Mouse (Mus musculus): ENCODE results near the gene Cd300a. TPM values are rescaled to one million over a fixed set of nuclear protein-coding genes. Genes with fewer than 3 reads are reported as not detected.
A peak's percentile ranks its signal among the peaks of the same experiment; 100 is the strongest.

Cd300a gene
- polyA plus RNA-seq, 1 experiment from 2014 or later: 0.79 TPM

DNA sequence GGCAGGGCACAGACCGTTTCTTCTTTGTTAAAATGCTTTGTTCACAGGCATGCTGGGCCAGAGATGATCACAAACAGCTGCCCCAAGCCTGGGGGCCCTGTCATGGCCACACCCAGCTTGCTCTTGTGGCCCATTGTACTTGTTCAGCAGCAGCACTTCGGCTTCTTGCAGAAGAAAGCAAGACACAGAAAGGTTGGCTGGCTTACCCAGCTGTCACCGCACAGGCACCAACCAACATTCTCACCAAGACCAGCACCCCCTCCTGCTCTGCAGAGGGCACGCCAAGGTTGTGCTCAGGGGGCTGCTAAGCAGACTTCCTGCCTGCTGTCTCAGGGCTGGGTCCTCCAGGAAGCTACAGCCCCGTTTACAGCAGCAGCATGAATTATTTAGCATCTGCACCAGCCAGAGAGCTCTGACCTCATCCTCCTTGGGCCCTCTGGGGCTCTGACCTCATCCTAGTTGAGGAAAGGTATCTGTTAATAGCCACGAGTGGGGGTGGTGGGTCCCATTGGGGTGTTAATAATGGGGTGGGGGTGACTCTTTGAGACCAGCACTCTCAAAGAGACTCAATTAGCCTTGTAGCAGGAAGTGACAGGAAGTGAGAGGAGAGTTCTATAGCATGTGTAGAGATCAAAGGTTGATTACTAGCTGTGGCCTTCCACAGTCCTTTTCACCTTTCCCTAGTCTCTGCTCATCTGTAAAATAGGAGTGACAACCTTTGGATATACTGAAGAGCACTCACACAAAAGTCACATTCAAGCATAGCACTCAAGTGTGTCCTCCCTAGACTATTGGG lies 16.6 kb upstream of the Cd300a start:
- H3K9me3 ChIP-seq (ENCODE audit: control insufficient read depth, low read length): no peaks in the 10 kb centered on the region
- peak overlapping the region; percentile 28; the same call in 1 of the 2 replicates for H3K27ac ChIP-seq (ENCODE audit: low read depth, low read length)
- peaks cover 6% of the 10 kb centered on the region for H3K4me1 ChIP-seq (ENCODE audit: control insufficient read depth, insufficient read depth, low read length)
- no peak for ATAC-seq (ENCODE audit: low read depth)
- 11% methylated on average over 6 of the region's 6 CpGs for WGBS
- H3K27me3 ChIP-seq (ENCODE audit: control insufficient read depth, insufficient read depth, low read length): no peaks in the 10 kb centered on the region
- no peak overlapping the region for H3K4me2 ChIP-seq (ENCODE audit: low read depth, low read length)
- no peak overlapping the region for H3K9ac ChIP-seq (replicated peaks; ENCODE audit: low read depth, low read length)
- H3K4me3 ChIP-seq (ENCODE audit: low read depth, low read length): no peak overlapping the region
- no peaks in the 10 kb centered on the region for H3K36me3 ChIP-seq (ENCODE audit: control insufficient read depth, insufficient read depth, low read length)

DNA sequence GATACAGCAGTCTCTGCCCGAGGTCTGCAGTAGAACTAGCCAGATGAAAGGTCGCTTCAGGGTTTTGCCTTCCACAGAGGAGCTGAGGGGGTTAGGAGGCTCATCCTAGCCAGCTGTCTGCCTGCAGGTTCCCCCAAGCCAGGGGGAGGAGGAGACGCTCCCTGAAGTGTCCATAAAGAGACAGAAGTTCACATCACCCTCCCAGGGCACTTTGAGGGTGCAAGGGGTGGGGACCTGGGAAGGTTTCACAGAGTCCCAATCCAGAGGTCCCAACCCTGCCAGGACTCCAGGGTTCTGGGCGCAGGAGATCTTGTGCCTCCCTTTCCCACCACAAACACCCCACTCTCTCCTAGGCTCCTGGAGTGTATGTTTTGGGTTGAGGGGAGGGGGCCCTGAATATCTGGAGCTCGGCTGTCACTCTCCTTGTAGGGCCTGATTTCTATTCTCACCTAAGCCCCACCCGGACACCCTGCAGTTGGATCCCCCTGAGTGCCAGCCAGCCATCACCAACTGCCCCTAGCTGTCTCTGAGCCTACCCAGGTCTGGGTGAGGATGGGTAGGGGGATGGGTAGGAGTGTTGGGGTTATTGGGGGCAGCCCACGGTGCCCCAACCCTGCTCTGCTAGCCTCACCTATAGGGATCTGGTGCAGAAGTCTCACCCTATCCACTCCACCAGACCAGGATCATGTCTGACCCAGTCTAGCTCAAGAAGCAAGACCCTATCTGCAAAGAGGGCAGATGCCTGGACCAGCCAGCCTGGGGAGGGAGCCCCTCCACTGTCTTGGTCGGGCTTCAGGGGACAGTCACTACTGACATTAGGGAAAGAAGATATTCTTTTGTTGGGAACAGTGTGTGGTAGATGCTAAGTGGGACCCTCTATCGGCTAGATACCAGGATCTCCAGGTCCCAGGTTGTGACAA lies 15.4 kb upstream of the Cd300a start:
- no peak overlapping the region for H3K4me3 ChIP-seq (ENCODE audit: low read depth, low read length)
- no peaks in the 10 kb centered on the region for H3K36me3 ChIP-seq (ENCODE audit: control insufficient read depth, insufficient read depth, low read length)
- H3K4me2 ChIP-seq (ENCODE audit: low read depth, low read length): no peak overlapping the region
- 54% methylated on average over 9 of the region's 9 CpGs for WGBS
- H3K9me3 ChIP-seq (ENCODE audit: control insufficient read depth, low read length): no peaks in the 10 kb centered on the region
- H3K9ac ChIP-seq (replicated peaks; ENCODE audit: low read depth, low read length): no peak overlapping the region
- no peak overlapping the region for H3K27ac ChIP-seq (ENCODE audit: low read depth, low read length)
- no peak for ATAC-seq (ENCODE audit: low read depth)
- H3K4me1 ChIP-seq (ENCODE audit: control insufficient read depth, insufficient read depth, low read length): peaks cover 6% of the 10 kb centered on the region
- no peaks in the 10 kb centered on the region for H3K27me3 ChIP-seq (ENCODE audit: control insufficient read depth, insufficient read depth, low read length)

DNA sequence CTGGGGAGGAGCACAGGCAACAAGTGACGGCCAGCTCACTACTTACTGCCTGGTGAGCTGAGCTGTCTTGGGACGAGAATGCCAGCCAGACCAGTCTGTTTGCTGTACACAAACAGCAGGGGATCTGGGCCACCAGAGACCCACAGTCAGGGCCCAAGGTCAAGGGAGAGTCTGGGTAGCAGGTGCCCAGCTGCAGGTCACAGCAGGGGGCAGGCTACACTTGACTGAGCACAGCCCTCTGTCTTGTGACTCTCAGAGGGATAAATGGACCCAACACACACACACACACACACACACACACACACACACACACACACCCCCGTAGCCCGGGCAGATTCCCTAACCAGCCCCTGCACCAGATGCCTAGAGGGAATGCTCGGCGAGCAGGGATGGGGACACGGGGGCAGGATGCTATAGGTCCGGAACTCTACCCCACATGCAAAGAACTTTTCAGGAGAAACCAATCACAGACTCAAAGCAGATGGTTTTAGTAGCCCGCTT lies 14.5 kb upstream of the Cd300a start:
- no peak overlapping the region for H3K27ac ChIP-seq (ENCODE audit: low read depth, low read length)
- 13% methylated on average over 9 of the region's 9 CpGs for WGBS
- peaks cover 6% of the 10 kb centered on the region for H3K4me1 ChIP-seq (ENCODE audit: control insufficient read depth, insufficient read depth, low read length)
- H3K9ac ChIP-seq (replicated peaks; ENCODE audit: low read depth, low read length): no peak overlapping the region
- no peak overlapping the region for H3K4me2 ChIP-seq (ENCODE audit: low read depth, low read length)
- ATAC-seq (ENCODE audit: low read depth): no peak
- no peaks in the 10 kb centered on the region for H3K36me3 ChIP-seq (ENCODE audit: control insufficient read depth, insufficient read depth, low read length)
- H3K9me3 ChIP-seq (ENCODE audit: control insufficient read depth, low read length): no peaks in the 10 kb centered on the region
- no peak overlapping the region for H3K4me3 ChIP-seq (ENCODE audit: low read depth, low read length)
- H3K27me3 ChIP-seq (ENCODE audit: control insufficient read depth, insufficient read depth, low read length): no peaks in the 10 kb centered on the region

DNA sequence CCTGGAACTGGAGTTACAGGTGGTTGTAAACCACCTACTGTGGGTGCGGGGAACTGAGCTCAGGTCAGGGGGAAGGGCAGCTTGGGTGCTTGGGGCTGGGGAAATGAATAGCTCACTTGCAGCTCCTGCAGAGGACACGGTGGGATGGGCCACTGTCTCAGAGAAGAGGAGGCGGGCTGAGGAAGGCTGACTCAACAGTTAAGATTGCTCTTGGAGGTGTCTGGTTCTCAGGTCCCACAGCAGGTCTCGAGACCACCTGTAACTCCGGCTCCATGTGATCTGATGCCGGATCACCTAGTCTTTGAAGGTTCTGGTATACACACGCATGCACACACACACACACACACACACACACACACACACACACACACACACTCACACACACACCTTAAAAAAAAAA lies 13.7 kb upstream of the Cd300a start:
- Histone ChIP-seq H3K9me3 (ENCODE audit: control insufficient read depth, low read length) (no peaks in the 10 kb centered on the region), H3K27ac (ENCODE audit: low read depth, low read length) (no peak overlapping the region), H3K36me3 (ENCODE audit: control insufficient read depth, insufficient read depth, low read length) (no peaks in the 10 kb centered on the region), H3K4me3 (ENCODE audit: low read depth, low read length) (no peak overlapping the region), H3K4me2 (ENCODE audit: low read depth, low read length) (no peak overlapping the region), H3K4me1 (ENCODE audit: control insufficient read depth, insufficient read depth, low read length) (peaks cover 6% of the 10 kb centered on the region), H3K27me3 (ENCODE audit: control insufficient read depth, insufficient read depth, low read length) (no peaks in the 10 kb centered on the region), H3K9ac (replicated peaks; ENCODE audit: low read depth, low read length) (no peak overlapping the region)
- no peak for ATAC-seq (ENCODE audit: low read depth)
- WGBS: 43% methylated on average over 7 of the region's 7 CpGs

DNA sequence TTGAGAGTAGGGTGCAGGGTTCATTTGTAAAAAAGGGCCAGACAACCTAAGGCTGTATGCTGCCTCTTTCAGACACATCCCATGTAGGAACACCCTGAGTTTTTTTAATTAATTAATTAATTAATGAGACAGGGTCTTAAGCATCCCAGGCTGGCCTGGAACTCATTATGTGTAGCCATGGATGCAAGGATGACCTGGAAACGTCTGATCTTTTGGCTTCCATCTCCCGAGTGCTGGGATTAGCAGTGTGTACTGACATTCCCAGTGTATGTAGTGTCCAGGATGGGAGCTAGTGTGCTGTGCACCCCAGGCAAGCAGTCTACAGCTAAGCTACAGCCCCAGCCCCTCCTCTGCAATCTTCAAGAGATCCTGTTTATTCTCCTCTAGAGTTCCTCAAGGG lies 13.2 kb upstream of the Cd300a start:
- ATAC-seq (ENCODE audit: low read depth): no peak
- H3K4me1 ChIP-seq (ENCODE audit: control insufficient read depth, insufficient read depth, low read length): peaks cover 6% of the 10 kb centered on the region
- H3K27me3 ChIP-seq (ENCODE audit: control insufficient read depth, insufficient read depth, low read length): no peaks in the 10 kb centered on the region
- no peaks in the 10 kb centered on the region for H3K9me3 ChIP-seq (ENCODE audit: control insufficient read depth, low read length)
- H3K9ac ChIP-seq (replicated peaks; ENCODE audit: low read depth, low read length): no peak overlapping the region
- H3K4me3 ChIP-seq (ENCODE audit: low read depth, low read length): no peak overlapping the region
- 48% methylated on average over 2 of the region's 2 CpGs for WGBS
- H3K4me2 ChIP-seq (ENCODE audit: low read depth, low read length): no peak overlapping the region
- no peak overlapping the region for H3K27ac ChIP-seq (ENCODE audit: low read depth, low read length)
- H3K36me3 ChIP-seq (ENCODE audit: control insufficient read depth, insufficient read depth, low read length): no peaks in the 10 kb centered on the region

DNA sequence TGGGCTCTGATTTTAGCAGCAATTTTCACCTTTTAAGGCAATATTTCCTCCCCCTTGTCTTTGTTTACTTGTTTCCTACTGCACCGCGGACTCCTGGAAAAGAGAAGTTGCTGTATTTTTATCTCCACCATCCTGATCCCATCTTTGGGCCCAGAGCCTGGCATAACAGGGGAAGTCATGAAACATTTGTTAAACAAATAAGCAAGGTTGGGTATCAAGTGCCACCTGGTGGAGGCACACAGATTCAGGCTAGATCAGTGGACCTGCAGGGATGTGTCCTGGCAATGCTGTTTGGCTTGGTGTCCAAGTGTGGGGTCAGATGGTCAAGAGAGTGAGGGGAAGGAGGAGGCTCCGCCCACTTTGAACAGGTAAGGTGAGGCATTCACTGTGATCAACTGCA lies 12.7 kb upstream of the Cd300a start:
- no peaks in the 10 kb centered on the region for H3K9me3 ChIP-seq (ENCODE audit: control insufficient read depth, low read length)
- H3K27me3 ChIP-seq (ENCODE audit: control insufficient read depth, insufficient read depth, low read length): no peaks in the 10 kb centered on the region
- no peak overlapping the region for H3K27ac ChIP-seq (ENCODE audit: low read depth, low read length)
- H3K36me3 ChIP-seq (ENCODE audit: control insufficient read depth, insufficient read depth, low read length): no peaks in the 10 kb centered on the region
- H3K4me2 ChIP-seq (ENCODE audit: low read depth, low read length): no peak overlapping the region
- no peak overlapping the region for H3K9ac ChIP-seq (replicated peaks; ENCODE audit: low read depth, low read length)
- H3K4me3 ChIP-seq (ENCODE audit: low read depth, low read length): no peak overlapping the region
- ATAC-seq (ENCODE audit: low read depth): 0 out of 2 replicates have a peak, but pooled peaks have one; percentile 44
- peaks cover 6% of the 10 kb centered on the region for H3K4me1 ChIP-seq (ENCODE audit: control insufficient read depth, insufficient read depth, low read length)
- WGBS: 70% methylated on average over 3 of the region's 3 CpGs

DNA sequence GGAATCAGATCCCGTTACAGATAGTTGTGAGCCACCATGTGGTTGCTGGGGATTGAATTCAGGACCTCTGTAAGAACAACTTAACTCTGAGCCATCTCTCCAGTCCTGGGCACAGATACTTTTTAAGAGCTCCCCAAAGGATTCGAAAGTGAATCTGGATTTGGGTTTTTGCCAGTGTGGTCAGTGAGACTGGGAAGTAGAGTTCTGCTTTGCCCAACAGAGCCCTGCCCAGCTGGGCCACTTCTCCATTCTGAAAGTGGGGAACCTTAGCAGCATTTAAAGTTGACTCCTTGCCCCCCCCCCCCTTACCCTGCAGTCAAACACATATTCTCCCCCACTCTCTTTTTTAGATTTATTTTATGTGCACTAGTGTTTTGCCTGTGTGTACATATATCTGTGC lies 10.2 kb upstream of the Cd300a start:
- no peak overlapping the region for H3K4me3 ChIP-seq (ENCODE audit: low read depth, low read length)
- H3K27ac ChIP-seq (ENCODE audit: low read depth, low read length): no peak overlapping the region
- no peaks in the 10 kb centered on the region for H3K36me3 ChIP-seq (ENCODE audit: control insufficient read depth, insufficient read depth, low read length)
- no peaks in the 10 kb centered on the region for H3K9me3 ChIP-seq (ENCODE audit: control insufficient read depth, low read length)
- 95% methylated on average over 2 of the region's 2 CpGs for WGBS
- no peak overlapping the region for H3K9ac ChIP-seq (replicated peaks; ENCODE audit: low read depth, low read length)
- no peaks in the 10 kb centered on the region for H3K27me3 ChIP-seq (ENCODE audit: control insufficient read depth, insufficient read depth, low read length)
- no peak overlapping the region for H3K4me2 ChIP-seq (ENCODE audit: low read depth, low read length)
- H3K4me1 ChIP-seq (ENCODE audit: control insufficient read depth, insufficient read depth, low read length): no peaks in the 10 kb centered on the region
- ATAC-seq (ENCODE audit: low read depth): no peak

DNA sequence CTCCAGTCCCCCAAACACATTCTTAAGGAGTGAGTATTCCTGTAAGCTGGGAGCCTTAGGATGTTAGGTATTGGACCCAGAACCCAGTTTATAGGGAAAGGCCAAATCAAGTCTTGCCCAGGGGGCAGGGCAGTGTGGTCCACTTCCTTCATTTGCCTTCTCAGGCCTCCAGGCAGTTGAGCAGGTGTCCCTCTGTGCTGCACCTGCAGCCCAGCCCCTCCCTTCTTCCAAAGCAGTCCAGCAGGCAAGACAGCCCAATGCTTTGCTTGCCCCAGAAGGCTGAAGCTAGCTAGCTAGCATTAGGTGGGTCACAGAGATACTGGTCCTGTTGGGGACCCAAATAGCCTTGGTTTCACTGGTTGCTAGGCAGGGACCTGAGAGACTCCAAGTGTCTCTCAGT lies 9.7 kb upstream of the Cd300a start:
- Histone ChIP-seq H3K36me3 (ENCODE audit: control insufficient read depth, insufficient read depth, low read length) (no peaks in the 10 kb centered on the region), H3K4me2 (ENCODE audit: low read depth, low read length) (no peak overlapping the region), H3K27me3 (ENCODE audit: control insufficient read depth, insufficient read depth, low read length) (no peaks in the 10 kb centered on the region), H3K4me1 (ENCODE audit: control insufficient read depth, insufficient read depth, low read length) (no peaks in the 10 kb centered on the region), H3K9me3 (ENCODE audit: control insufficient read depth, low read length) (no peaks in the 10 kb centered on the region), H3K4me3 (ENCODE audit: low read depth, low read length) (no peak overlapping the region), H3K27ac (ENCODE audit: low read depth, low read length) (no peak overlapping the region), H3K9ac (replicated peaks; ENCODE audit: low read depth, low read length) (no peak overlapping the region)
- no peak for ATAC-seq (ENCODE audit: low read depth)

DNA sequence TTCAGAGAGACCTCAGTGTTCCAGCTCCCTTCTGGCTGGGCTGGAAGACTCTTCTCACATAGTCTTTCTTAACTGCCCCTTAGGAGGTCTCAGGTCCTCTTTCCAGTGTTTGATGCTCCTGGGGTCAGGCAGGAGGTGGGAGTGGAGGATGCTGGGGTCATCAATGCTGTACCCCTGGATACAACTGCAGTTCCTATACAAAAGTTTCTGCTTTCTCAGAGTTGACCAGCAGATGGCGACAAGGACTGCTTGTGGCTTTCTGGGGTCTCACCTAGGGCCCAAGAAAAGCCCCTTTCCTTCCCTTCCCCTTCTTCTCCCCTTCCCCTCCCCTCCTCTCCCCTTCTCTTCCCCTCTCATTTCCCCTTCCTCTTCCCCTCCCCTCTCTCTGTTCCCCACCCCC lies 9.3 kb upstream of the Cd300a start:
- no peak overlapping the region for H3K27ac ChIP-seq (ENCODE audit: low read depth, low read length)
- whole genome bisulfite sequencing: 0% methylated on average over 1 of the region's 1 CpGs
- ATAC-seq (ENCODE audit: low read depth): no peak

More for the DNA sequence above, 9.3 kb upstream of the Cd300a start:
- Histone ChIP-seq H3K36me3 (ENCODE audit: control insufficient read depth, insufficient read depth, low read length) (no peaks in the 10 kb centered on the region), H3K4me2 (ENCODE audit: low read depth, low read length) (no peak overlapping the region), H3K4me3 (ENCODE audit: low read depth, low read length) (no peak overlapping the region), H3K9me3 (ENCODE audit: control insufficient read depth, low read length) (no peaks in the 10 kb centered on the region), H3K9ac (replicated peaks; ENCODE audit: low read depth, low read length) (no peak overlapping the region), H3K27me3 (ENCODE audit: control insufficient read depth, insufficient read depth, low read length) (no peaks in the 10 kb centered on the region), H3K4me1 (ENCODE audit: control insufficient read depth, insufficient read depth, low read length) (no peaks in the 10 kb centered on the region)
